Comparison of ENCODE assay signal across 9 mouse cellular contexts in the genomic region with DNA sequence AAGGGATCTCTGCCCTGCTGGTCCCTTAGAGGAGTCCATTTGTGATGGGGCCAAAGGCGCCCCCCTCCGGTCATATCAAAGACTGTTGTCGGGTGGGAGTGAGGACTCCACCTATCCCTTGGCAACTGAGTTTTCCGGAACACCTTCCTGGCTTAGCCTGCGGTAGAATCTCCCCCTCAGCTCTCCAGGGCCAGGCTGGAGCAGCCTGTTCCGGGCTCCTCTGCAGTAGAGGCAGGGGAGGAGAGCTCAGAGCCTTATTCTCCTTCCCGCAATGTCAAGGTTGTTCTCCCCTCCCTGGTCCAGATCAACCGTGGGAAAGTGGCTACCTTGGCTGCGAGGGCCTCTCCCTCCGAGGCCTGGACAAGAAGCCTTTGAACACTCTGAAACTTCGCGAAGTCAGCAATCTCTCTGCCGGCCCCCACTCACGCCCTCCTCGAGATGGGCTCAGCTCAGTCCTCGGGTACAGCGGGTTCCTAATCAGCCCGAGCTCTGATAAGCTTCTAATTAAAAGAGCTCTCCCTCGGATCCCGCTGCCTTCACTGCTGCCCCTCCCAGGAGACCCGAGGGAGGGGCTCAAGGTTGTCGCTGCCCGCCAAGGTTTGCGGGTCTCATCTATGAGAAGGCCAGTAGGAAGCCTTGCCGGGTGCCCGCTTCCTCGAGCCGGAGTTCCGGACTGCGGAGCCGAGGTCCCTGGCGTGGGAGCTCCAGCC. TPM values are rescaled to one million over a fixed set of nuclear protein-coding genes. Genes with fewer than 3 reads are reported as not detected.
DNase-seq lines count a peak whose midpoint lies in the region; ATAC-seq and TF ChIP-seq lines count a peak whose summit lies in the region.
"Had no signal": no experiment of that assay in that cellular context is flagged by ENCODE, and none has a peak within 500 bp of the region (broad histone marks: within the 10 kb centered on the region; RNA-seq: fewer than 3 reads in every experiment).

No protein-coding gene starts in this region.

- no peak overlapping the region for H3K4me2 ChIP-seq in forebrain, embryonic 12.5 days
- no peak overlapping the region for H3K4me2 ChIP-seq in forebrain, postnatal 0 days (ENCODE audit: low read depth)
- H3K4me2 ChIP-seq in heart, embryonic 15.5 days = peak overlapping the region; percentile 49
- H3K4me2 ChIP-seq in liver, embryonic 13.5 days = peak overlapping the region; percentile 17; the same call in 1 of the 2 replicates

- peaks cover 100% of the 10 kb centered on the region for H3K27me3 ChIP-seq in forebrain, embryonic 12.5 days
- peaks cover 88% of the 10 kb centered on the region for H3K27me3 ChIP-seq in forebrain, postnatal 0 days (ENCODE audit: insufficient read depth, low read length)
- H3K27me3 ChIP-seq in heart, embryonic 15.5 days = peaks cover 90% of the 10 kb centered on the region
- H3K27me3 ChIP-seq in liver, embryonic 13.5 days = peaks cover 100% of the 10 kb centered on the region

- H3K4me3 ChIP-seq in forebrain, embryonic 12.5 days (replicated peaks) = peak overlapping the region; percentile 14
- no peak overlapping the region for H3K4me3 ChIP-seq in forebrain, postnatal 0 days (ENCODE audit: low read depth, low read length)
- H3K4me3 ChIP-seq in ES-E14 (ENCODE audit: insufficient read depth in 1 of 2, low read depth in 1 of 2, low read length in 2 of 2, poor library complexity in 1 of 2, severe bottlenecking in 1 of 2) = peak overlapping the region in 1 of 2 experiments; percentile 37; a peak in 2 of 4 replicates
- peak overlapping the region; percentile 35 for H3K4me3 ChIP-seq in heart, embryonic 15.5 days
- peak overlapping the region; percentile 16 for H3K4me3 ChIP-seq in liver, embryonic 13.5 days (replicated peaks)
- no peak overlapping the region for H3K4me3 ChIP-seq in left cerebral cortex, adult 2 months

- no peak for DNase-seq in forebrain, postnatal 0 days
- no peak for DNase-seq in ES-E14 (ENCODE audit: low read depth, low spot score)
- no peak for DNase-seq in liver, embryonic 13.5 days
- DNase-seq in left cerebral cortex, adult 2 months (ENCODE audit: extremely low spot score in 1 of 2, low spot score in 2 of 2) = no peak
- DNase-seq in adrenal gland, postnatal 14 days = no peak
- DNase-seq in cerebellum, adult 11-12 months = no peak

- WGBS in forebrain, embryonic 12.5 days = under 1% methylated on average over 32 of the region's 32 CpGs
- WGBS in forebrain, postnatal 0 days = 2% methylated on average over 32 of the region's 32 CpGs
- 4% methylated on average over 32 of the region's 32 CpGs for WGBS in heart, embryonic 15.5 days
- WGBS in liver, embryonic 13.5 days (ENCODE audit: insufficient replicate concordance) = 1% methylated on average over 32 of the region's 32 CpGs

- no peaks in the 10 kb centered on the region for H3K36me3 ChIP-seq in forebrain, embryonic 12.5 days (replicated peaks)
- no peaks in the 10 kb centered on the region for H3K36me3 ChIP-seq in forebrain, postnatal 0 days (ENCODE audit: insufficient read depth)
- no peaks in the 10 kb centered on the region for H3K36me3 ChIP-seq in ES-E14 (ENCODE audit: control insufficient read depth, insufficient read depth, low read length, poor library complexity, severe bottlenecking)
- H3K36me3 ChIP-seq in heart, embryonic 15.5 days = no peaks in the 10 kb centered on the region
- no peaks in the 10 kb centered on the region for H3K36me3 ChIP-seq in liver, embryonic 13.5 days

- ATAC-seq in forebrain, embryonic 12.5 days (ENCODE audit: low FRiP score) = no peak
- no peak for ATAC-seq in forebrain, postnatal 0 days
- 0 out of 2 replicates have a peak, but pooled peaks have one; percentile 3 for ATAC-seq in heart, embryonic 15.5 days (replicated peaks; ENCODE audit: insufficient number of reproducible peaks, insufficient read depth, low FRiP score, low read depth)
- no peak for ATAC-seq in liver, embryonic 13.5 days (ENCODE audit: low read depth)

- in situ Hi-C loops in ES-E14 (cut with MboI; ENCODE audit: low sequenced_read_pairs in 2 of 2, unreplicated experiment in 2 of 2) = loop anchor here (5.0 kb wide), 2 partner anchors 537 to 542 kb away; a partner anchor contains a TSS

- H3K4me1 ChIP-seq in forebrain, embryonic 12.5 days = peaks cover 18% of the 10 kb centered on the region
- H3K4me1 ChIP-seq in forebrain, postnatal 0 days (ENCODE audit: insufficient read depth) = no peaks in the 10 kb centered on the region
- H3K4me1 ChIP-seq in ES-E14 (ENCODE audit: control insufficient read depth in 2 of 2, insufficient read depth in 2 of 2, low read length in 2 of 2, poor library complexity in 1 of 2) = peaks cover 2% of the 10 kb centered on the region in 2 experiments; a peak in 3 of 4 replicates
- H3K4me1 ChIP-seq in heart, embryonic 15.5 days (replicated peaks) = peaks cover 53% of the 10 kb centered on the region
- H3K4me1 ChIP-seq in liver, embryonic 13.5 days (replicated peaks) = peaks cover 13% of the 10 kb centered on the region; the same call in 1 of the 2 replicates

- intact Hi-C loops in left cerebral cortex, adult 2 months (cut with DNase I) = no loop called here

- no peaks in the 10 kb centered on the region for H3K9me3 ChIP-seq in forebrain, embryonic 12.5 days
- H3K9me3 ChIP-seq in forebrain, postnatal 0 days (ENCODE audit: low read length) = no peaks in the 10 kb centered on the region
- H3K9me3 ChIP-seq in ES-E14 (ENCODE audit: control insufficient read depth, insufficient read depth, low read depth, low read length) = no peaks in the 10 kb centered on the region
- no peaks in the 10 kb centered on the region for H3K9me3 ChIP-seq in heart, embryonic 15.5 days (replicated peaks)
- no peaks in the 10 kb centered on the region for H3K9me3 ChIP-seq in liver, embryonic 13.5 days (replicated peaks)

- H3K9ac ChIP-seq in forebrain, embryonic 12.5 days = no peak overlapping the region
- H3K9ac ChIP-seq in forebrain, postnatal 0 days = no peak overlapping the region
- peak overlapping the region; percentile 4; the same call in 1 of the 2 replicates for H3K9ac ChIP-seq in ES-E14 (ENCODE audit: insufficient read depth, low read depth, low read length, poor library complexity, severe bottlenecking)
- H3K9ac ChIP-seq in heart, embryonic 15.5 days = peak overlapping the region; percentile 13; the same call in 1 of the 2 replicates
- no peak overlapping the region for H3K9ac ChIP-seq in liver, embryonic 13.5 days

- no peak for TF ChIP-seq CTCF in forebrain, postnatal 0 days (IDR thresholded peaks at IDR 0.05; ENCODE audit: low read depth)
- TF ChIP-seq CTCF in left cerebral cortex, adult 2 months (IDR thresholded peaks at IDR 0.05) = no peak

- no peak overlapping the region for H3K27ac ChIP-seq in forebrain, embryonic 12.5 days
- H3K27ac ChIP-seq in forebrain, postnatal 0 days (ENCODE audit: low read depth, low read length) = no peak overlapping the region
- no peak overlapping the region for H3K27ac ChIP-seq in ES-E14 (ENCODE audit: insufficient read depth, low read depth, low read length, poor library complexity, severe bottlenecking)
- H3K27ac ChIP-seq in heart, embryonic 15.5 days = peak overlapping the region; percentile 22; the same call in 1 of the 2 replicates
- H3K27ac ChIP-seq in liver, embryonic 13.5 days = no peak overlapping the region
- no peak overlapping the region for H3K27ac ChIP-seq in left cerebral cortex, adult 2 months

TF ChIP-seq in ES-E14, 5 proteins besides CTCF, POLR2A, EP300 and RAD21:
- TF ChIP-seq MAFK (IDR thresholded peaks at IDR 0.05; ENCODE audit: insufficient read depth, low read depth, low read length) (peak; percentile 22; the same call in 1 of the 2 replicates), CHD2 (IDR thresholded peaks at IDR 0.05; ENCODE audit: low read depth, low read length) (no peak), ZC3H11A (IDR thresholded peaks at IDR 0.05; ENCODE audit: borderline replicate concordance, low read depth, low read length) (0 out of 2 replicates have a peak, but pooled peaks have one; percentile 6)

RNA-seq across cellular contexts. Expression of a gene that starts 4.2 kb away (rescaled TPM):
- polyA plus RNA-seq in forebrain, embryonic 12.5 days (2016; fragmentation: Nextera tagmentation; extraction: Ambion mirVana) = 0.37 TPM in 1 of 2 replicates, not detected in the other
- total RNA-seq in forebrain, postnatal 0 days (2014; rRNA removed) = 0.08 and 0.14 TPM in 2 replicates
- polyA plus RNA-seq in forebrain, postnatal 0 days (2015; fragmentation: Nextera tagmentation; extraction: Ambion mirVana) = 0.19 and 0.24 TPM in 2 replicates
- 5.0 and 5.2 TPM in 2 replicates for total RNA-seq in ES-E14 (2012; rRNA removed)
- 21.9 and 23.5 TPM in 2 replicates for polyA plus RNA-seq in heart, embryonic 15.5 days (2015; fragmentation: Nextera tagmentation; extraction: Ambion mirVana)
- polyA plus RNA-seq in liver, embryonic 13.5 days (2015; fragmentation: Nextera tagmentation; extraction: Ambion mirVana) = 1.9 and 2.2 TPM in 2 replicates
- under 1 TPM in 1 of 2 experiments, not detected in 1; 0.14 TPM for total RNA-seq in left cerebral cortex, adult 2 months (2021)
- total RNA-seq in adrenal gland, postnatal 14 days (2021) = 2.7 and 3.2 TPM in 2 replicates
- polyA plus RNA-seq: C2C12 had no signal

RNA-seq across cellular contexts. Expression of a gene that starts 38.7 kb away (rescaled TPM):
- polyA plus RNA-seq in forebrain, embryonic 12.5 days (2016; fragmentation: Nextera tagmentation; extraction: Ambion mirVana) = not detected in 2 replicates
- not detected in 2 replicates for total RNA-seq in forebrain, postnatal 0 days (2014; rRNA removed)
- not detected in 2 replicates for polyA plus RNA-seq in forebrain, postnatal 0 days (2015; fragmentation: Nextera tagmentation; extraction: Ambion mirVana)
- not detected in 2 replicates for total RNA-seq in ES-E14 (2012; rRNA removed)
- not detected in 2 replicates for polyA plus RNA-seq in heart, embryonic 15.5 days (2015; fragmentation: Nextera tagmentation; extraction: Ambion mirVana)
- not detected in 2 replicates for polyA plus RNA-seq in liver, embryonic 13.5 days (2015; fragmentation: Nextera tagmentation; extraction: Ambion mirVana)
- total RNA-seq in left cerebral cortex, adult 2 months (2021) = not detected
- not detected in 2 replicates for total RNA-seq in adrenal gland, postnatal 14 days (2021)
- polyA plus RNA-seq: C2C12 had no signal

Comparison
In these comparisons a context has a peak if more than half of its experiments do, and no peak if none do; other contexts are left out.
1. H3K4me3 ChIP-seq: peak in forebrain, embryonic 12.5 days (single experiment), heart, embryonic 15.5 days (single experiment) and liver, embryonic 13.5 days (single experiment); none in forebrain, postnatal 0 days (single experiment) and left cerebral cortex, adult 2 months (single experiment).
2. H3K4me2 ChIP-seq: peak in heart, embryonic 15.5 days (single experiment) and liver, embryonic 13.5 days (single experiment); none in forebrain, embryonic 12.5 days (single experiment) and forebrain, postnatal 0 days (single experiment).
3. H3K9ac ChIP-seq: peak in ES-E14 (single experiment) and heart, embryonic 15.5 days (single experiment); none in forebrain, embryonic 12.5 days (single experiment), forebrain, postnatal 0 days (single experiment) and liver, embryonic 13.5 days (single experiment).